Mouse (Mus musculus) forebrain, embryonic 13.5 days (tissue): ENCODE data around the gene Fn1. TPM values are rescaled to one million over a fixed set of nuclear protein-coding genes. Genes with fewer than 3 reads are reported as not detected.

Source experiments
- ATAC-seq: fragments of 200-750 bp; cut with Nextera tagmentation; 2 replicates; pipeline ENCODE4 v1.8.0; 2017
- H3K27ac ChIP-seq: fragments of 300-500 bp; sonication (generic); 2 replicates; pipeline ENCODE4 v1.5.1; 2015; ENCODE audit warnings: inconsistent platforms, mild to moderate bottlenecking, moderate library complexity
- H3K27me3 ChIP-seq: fragments of 300-500 bp; sonication (generic); 2 replicates; pipeline ENCODE4 v1.6.1; 2015; ENCODE audit warnings: mild to moderate bottlenecking, inconsistent platforms
- H3K36me3 ChIP-seq: fragments of 300-500 bp; sonication (generic); 2 replicates; pipeline ENCODE4 v1.6.1; 2015; ENCODE audit warnings: mild to moderate bottlenecking, inconsistent platforms; ENCODE audit not compliant: poor library complexity, severe bottlenecking
- H3K4me1 ChIP-seq: fragments of 300-500 bp; sonication (generic); 2 replicates; pipeline ENCODE4 v1.6.1; 2015; ENCODE audit warnings: inconsistent platforms
- H3K4me2 ChIP-seq: fragments of 300-500 bp; sonication (generic); 2 replicates; pipeline ENCODE4 v1.6.1; 2015; ENCODE audit warnings: inconsistent platforms, mild to moderate bottlenecking, moderate library complexity
- H3K4me3 ChIP-seq: fragments of 300-500 bp; sonication (generic); 2 replicates; pipeline ENCODE4 v1.5.1; 2015; ENCODE audit warnings: mild to moderate bottlenecking, inconsistent platforms
- H3K9ac ChIP-seq: fragments of 300-500 bp; sonication (generic); 2 replicates; pipeline ENCODE4 v1.6.1; 2015; ENCODE audit warnings: mild to moderate bottlenecking, inconsistent platforms
- H3K9me3 ChIP-seq: fragments of 300-500 bp; sonication (generic); replicated peaks from 2 replicates; pipeline ENCODE4 v1.6.1; 2016; ENCODE audit warnings: inconsistent platforms
- WGBS: fragments of 180-500 bp; shearing (Covaris S2); methylation state at CpG from one replicate; pipeline ENCODE4 v1.1.7; 2015; 5-methylcytosine and 5-hydroxymethylcytosine counted together
- polyA plus RNA-seq: library from polyadenylated mRNA; unstranded; fragments of >200 nt; fragmentation: Nextera tagmentation; extraction: Ambion mirVana; gene quantifications from 2 replicates; pipeline ENCODE4 v1.2.1, GENCODE M21; 2015

Fn1 gene
- polyA plus RNA-seq, 1 experiment from 2014 or later = 31.2 TPM

DNA sequence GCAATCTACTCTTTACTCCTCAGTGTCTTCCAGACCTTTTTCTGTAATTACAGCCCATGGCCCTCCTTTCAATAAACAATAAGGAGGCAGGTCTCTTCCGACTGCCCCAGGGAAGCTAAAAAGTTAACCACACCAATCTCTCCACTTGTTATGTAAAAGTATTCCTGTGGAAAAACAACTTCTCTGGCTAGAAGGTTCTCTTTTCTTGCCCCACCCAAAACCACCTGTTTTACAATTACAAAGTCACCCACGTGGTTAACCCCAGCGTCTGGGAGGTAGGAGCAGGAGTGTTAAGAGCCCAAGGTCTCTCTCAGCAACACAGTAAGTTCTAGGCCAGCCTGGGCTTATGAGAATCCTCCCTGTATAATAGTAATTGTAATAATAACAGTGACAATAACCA is 7.0 kb downstream of the Fn1 start:
- no peaks in the 10 kb centered on the region for H3K27me3 ChIP-seq
- no peak overlapping the region for H3K27ac ChIP-seq
- H3K4me3 ChIP-seq = no peak overlapping the region
- no peak for ATAC-seq
- H3K4me1 ChIP-seq = peaks cover 3% of the 10 kb centered on the region
- H3K9me3 ChIP-seq = no peaks in the 10 kb centered on the region
- H3K9ac ChIP-seq = no peak overlapping the region
- H3K36me3 ChIP-seq = peaks cover 53% of the 10 kb centered on the region
- no peak overlapping the region for H3K4me2 ChIP-seq
- 63% methylated on average over 3 of the region's 3 CpGs for WGBS

GRCm38 (mm10) chr1:71645466-71645865 is 7.5 kb downstream of the Fn1 start:
- Histone ChIP-seq H3K36me3 (peaks cover 58% of the 10 kb centered on the region), H3K27ac (no peak overlapping the region), H3K27me3 (no peaks in the 10 kb centered on the region), H3K9ac (no peak overlapping the region), H3K4me2 (no peak overlapping the region), H3K9me3 (no peaks in the 10 kb centered on the region), H3K4me1 (no peaks in the 10 kb centered on the region), H3K4me3 (no peak overlapping the region)
- no peak for ATAC-seq
- WGBS = 97% methylated on average over 13 of the region's 13 CpGs

DNA sequence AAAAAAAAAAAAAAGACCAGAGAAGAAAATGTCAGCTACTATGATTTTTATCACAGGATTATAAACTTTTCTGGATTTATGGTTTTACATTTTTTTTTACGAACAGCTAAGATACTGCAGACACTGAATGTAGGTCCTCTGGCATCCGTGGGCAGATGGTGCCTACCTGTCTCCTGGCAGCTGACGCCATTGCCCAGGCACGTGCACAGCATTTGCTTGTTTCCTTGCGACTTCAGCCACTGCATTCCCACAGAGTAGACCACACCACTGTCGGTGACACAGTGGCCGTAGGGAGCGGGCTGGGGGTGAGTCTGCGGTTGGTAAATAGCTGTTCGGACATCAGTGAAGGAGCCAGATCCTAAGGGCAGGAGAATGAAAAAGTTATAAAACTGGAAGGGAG is 10.2 kb downstream of the Fn1 start:
- H3K4me1 ChIP-seq = no peaks in the 10 kb centered on the region
- ATAC-seq = no peak
- 95% methylated on average over 10 of the region's 10 CpGs for whole genome bisulfite sequencing
- H3K4me2 ChIP-seq = no peak overlapping the region
- H3K36me3 ChIP-seq = peaks cover 68% of the 10 kb centered on the region
- H3K27me3 ChIP-seq = no peaks in the 10 kb centered on the region
- H3K9ac ChIP-seq = no peak overlapping the region
- H3K9me3 ChIP-seq = no peaks in the 10 kb centered on the region
- H3K4me3 ChIP-seq = no peak overlapping the region
- H3K27ac ChIP-seq = no peak overlapping the region

GRCm38 (mm10) chr1:71641206-71641605 is 11.8 kb downstream of the Fn1 start:
- no peak overlapping the region for H3K4me2 ChIP-seq
- no peaks in the 10 kb centered on the region for H3K9me3 ChIP-seq
- no peaks in the 10 kb centered on the region for H3K4me1 ChIP-seq
- no peak overlapping the region for H3K27ac ChIP-seq
- H3K27me3 ChIP-seq = no peaks in the 10 kb centered on the region
- H3K4me3 ChIP-seq = no peak overlapping the region
- no peak overlapping the region for H3K9ac ChIP-seq
- peaks cover 73% of the 10 kb centered on the region for H3K36me3 ChIP-seq
- ATAC-seq = no peak
- WGBS = 88% methylated on average over 11 of the region's 11 CpGs

DNA sequence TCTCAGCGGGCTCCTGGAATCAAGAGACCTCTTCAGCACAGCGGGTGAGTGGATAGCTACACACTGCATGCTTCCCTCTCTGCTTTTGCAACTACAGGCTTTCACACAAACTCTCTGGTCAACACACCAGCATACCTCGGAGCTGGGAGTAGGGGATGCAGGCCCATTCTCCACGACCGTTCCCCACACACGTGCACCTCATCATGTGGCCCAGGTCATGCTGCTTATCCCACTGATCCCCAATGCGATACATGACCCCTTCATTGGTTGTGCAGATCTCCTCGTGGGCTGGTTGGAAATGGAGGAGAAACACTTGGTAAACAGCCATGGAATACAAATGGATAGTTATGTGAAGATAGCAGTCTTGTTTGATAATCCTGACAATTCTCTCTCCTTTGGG is 12.8 kb downstream of the Fn1 start:
- Histone ChIP-seq H3K27me3 (no peaks in the 10 kb centered on the region), H3K4me2 (no peak overlapping the region), H3K9me3 (no peaks in the 10 kb centered on the region), H3K36me3 (peaks cover 76% of the 10 kb centered on the region), H3K27ac (no peak overlapping the region), H3K4me3 (no peak overlapping the region), H3K4me1 (no peaks in the 10 kb centered on the region), H3K9ac (no peak overlapping the region)
- no peak for ATAC-seq
- 94% methylated on average over 8 of the region's 8 CpGs for WGBS

DNA sequence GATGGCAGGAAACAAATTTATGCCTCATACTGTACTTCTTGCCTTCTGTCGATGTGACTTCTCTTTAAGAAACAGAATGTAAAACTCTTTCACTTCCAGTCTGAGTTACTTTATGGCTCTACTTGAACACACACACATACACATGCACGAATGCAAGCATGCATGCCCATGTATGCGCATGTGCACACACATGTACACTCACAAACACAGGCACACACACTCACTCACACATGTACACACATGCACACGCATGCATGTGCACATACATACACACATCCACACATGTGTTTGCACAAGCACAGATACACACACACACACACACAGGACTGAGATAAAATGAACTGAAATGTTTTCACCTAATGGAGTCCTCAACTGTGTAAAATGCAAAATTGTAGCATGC is 16.3 kb downstream of the Fn1 start:
- Histone ChIP-seq H3K4me2 (no peak overlapping the region), H3K9me3 (no peaks in the 10 kb centered on the region), H3K27ac (no peak overlapping the region), H3K9ac (no peak overlapping the region), H3K27me3 (no peaks in the 10 kb centered on the region), H3K36me3 (peaks cover 51% of the 10 kb centered on the region), H3K4me3 (no peak overlapping the region), H3K4me1 (no peaks in the 10 kb centered on the region)
- WGBS = 97% methylated on average over 4 of the region's 4 CpGs
- no peak for ATAC-seq

DNA sequence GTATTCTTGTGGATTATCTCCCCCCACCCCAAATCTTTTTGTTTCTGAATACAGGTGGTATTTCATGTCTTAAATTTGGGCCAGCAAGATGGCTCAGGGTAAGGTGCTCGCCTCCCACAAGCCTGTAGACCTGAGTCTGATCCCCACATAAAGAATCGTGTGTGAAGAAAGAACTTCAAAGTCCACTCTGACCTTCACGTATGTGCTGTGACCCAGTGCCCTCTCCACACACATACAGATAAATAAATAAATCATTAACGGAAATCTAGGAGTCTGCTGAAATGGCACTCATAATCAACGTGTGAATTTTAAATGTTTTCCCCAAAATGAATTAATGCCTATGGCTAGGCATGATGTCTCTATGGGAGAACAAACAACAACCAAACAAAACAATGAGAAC is 16.9 kb downstream of the Fn1 start:
- Histone ChIP-seq H3K9me3 (no peaks in the 10 kb centered on the region), H3K27ac (no peak overlapping the region), H3K36me3 (peaks cover 46% of the 10 kb centered on the region), H3K9ac (no peak overlapping the region), H3K4me3 (no peak overlapping the region), H3K4me2 (no peak overlapping the region), H3K4me1 (no peaks in the 10 kb centered on the region), H3K27me3 (no peaks in the 10 kb centered on the region)
- ATAC-seq = no peak
- 94% methylated on average over 5 of the region's 5 CpGs for WGBS

- ATAC-seq = no peak
- 93% methylated on average over 10 of the region's 10 CpGs for WGBS
- Histone ChIP-seq H3K4me2 (no peak overlapping the region), H3K27ac (no peak overlapping the region), H3K9ac (no peak overlapping the region), H3K36me3 (peaks cover 41% of the 10 kb centered on the region), H3K4me1 (no peaks in the 10 kb centered on the region), H3K27me3 (no peaks in the 10 kb centered on the region), H3K9me3 (no peaks in the 10 kb centered on the region), H3K4me3 (no peak overlapping the region)
Observed at GRCm38 (mm10) chr1:71635101-71636014, 17.6 kb downstream of the Fn1 start.

GRCm38 (mm10) chr1:71634471-71634981 is 18.5 kb downstream of the Fn1 start:
- H3K9me3 ChIP-seq = no peaks in the 10 kb centered on the region
- ATAC-seq = no peak
- no peaks in the 10 kb centered on the region for H3K27me3 ChIP-seq
- H3K9ac ChIP-seq = no peak overlapping the region
- H3K4me2 ChIP-seq = no peak overlapping the region
- WGBS = 94% methylated on average over 6 of the region's 6 CpGs
- no peak overlapping the region for H3K27ac ChIP-seq
- no peaks in the 10 kb centered on the region for H3K4me1 ChIP-seq
- H3K4me3 ChIP-seq = no peak overlapping the region
- H3K36me3 ChIP-seq = peaks cover 42% of the 10 kb centered on the region

DNA sequence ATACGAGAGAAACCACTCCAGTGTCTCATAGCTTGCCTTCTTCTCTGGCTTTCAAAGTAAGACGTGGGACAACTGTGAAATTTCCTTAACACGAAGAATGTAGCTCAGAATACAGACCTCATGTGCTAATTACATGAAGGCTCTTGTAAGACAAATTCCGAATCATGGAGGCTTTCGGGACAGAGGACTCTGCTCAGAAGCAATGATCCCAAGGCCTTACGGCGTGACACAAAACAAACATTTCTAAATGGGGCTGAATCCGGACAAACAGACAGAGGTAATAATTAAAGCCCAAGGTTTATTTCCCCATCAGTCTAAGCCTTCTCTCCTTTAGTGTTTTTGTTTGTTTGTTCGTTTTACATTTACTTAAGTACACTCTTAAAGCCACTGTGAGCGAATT is 20.6 kb downstream of the Fn1 start:
- 93% methylated on average over 10 of the region's 10 CpGs for WGBS

DNA sequence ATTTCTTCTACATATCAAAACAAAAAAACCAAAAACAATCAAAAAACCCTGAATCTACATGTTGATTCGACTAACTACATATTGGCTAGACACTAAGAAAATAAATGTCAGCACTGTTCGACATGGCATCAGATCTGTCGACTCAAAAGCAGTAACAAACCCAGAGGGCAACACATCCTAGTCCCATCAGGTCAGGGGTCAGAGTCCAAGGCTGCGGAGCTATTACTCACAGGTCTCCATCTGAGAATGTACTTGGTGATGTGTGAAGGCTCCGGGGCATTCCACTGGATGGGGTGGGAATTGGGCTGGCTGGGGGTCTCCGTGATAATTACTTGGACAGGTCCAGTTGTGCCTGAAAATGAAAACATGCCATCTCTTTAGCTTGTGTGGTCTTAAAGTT is 21.2 kb downstream of the Fn1 start:
- H3K27me3 ChIP-seq = no peaks in the 10 kb centered on the region
- H3K36me3 ChIP-seq = peaks cover 51% of the 10 kb centered on the region
- H3K4me1 ChIP-seq = no peaks in the 10 kb centered on the region
- H3K9me3 ChIP-seq = no peaks in the 10 kb centered on the region
- WGBS = 90% methylated on average over 6 of the region's 6 CpGs
- H3K4me2 ChIP-seq = no peak overlapping the region
- H3K9ac ChIP-seq = no peak overlapping the region
- no peak overlapping the region for H3K4me3 ChIP-seq
- ATAC-seq = no peak
- H3K27ac ChIP-seq = no peak overlapping the region

More for the DNA sequence above, 20.6 kb downstream of the Fn1 start:
- H3K4me1 ChIP-seq = no peaks in the 10 kb centered on the region
- ATAC-seq = no peak
- H3K4me3 ChIP-seq = no peak overlapping the region
- H3K36me3 ChIP-seq = peaks cover 50% of the 10 kb centered on the region
- H3K9ac ChIP-seq = no peak overlapping the region
- no peaks in the 10 kb centered on the region for H3K27me3 ChIP-seq
- no peaks in the 10 kb centered on the region for H3K9me3 ChIP-seq
- no peak overlapping the region for H3K27ac ChIP-seq
- H3K4me2 ChIP-seq = no peak overlapping the region

DNA sequence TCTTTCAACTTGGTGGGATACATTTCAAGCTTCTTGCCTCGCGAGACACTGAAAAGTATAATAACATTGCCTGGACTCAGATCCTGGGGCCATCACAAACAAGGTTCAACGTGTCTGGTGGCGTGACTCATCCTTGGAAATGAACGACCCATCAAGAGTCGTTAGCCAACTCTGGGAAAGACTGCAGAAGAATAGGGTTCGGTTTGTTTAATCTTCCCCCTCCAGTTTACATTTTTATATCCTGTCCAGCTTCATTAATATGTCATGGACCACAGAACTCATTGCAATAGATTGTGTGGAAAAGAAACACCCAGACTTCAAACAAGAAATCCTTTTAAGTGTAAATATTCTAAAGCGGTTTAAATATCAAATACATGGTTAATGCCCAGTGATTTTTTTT is 22.8 kb downstream of the Fn1 start:
- no peak for ATAC-seq
- 79% methylated on average over 8 of the region's 8 CpGs for WGBS
- Histone ChIP-seq H3K4me1 (no peaks in the 10 kb centered on the region), H3K9ac (no peak overlapping the region), H3K36me3 (peaks cover 49% of the 10 kb centered on the region), H3K4me3 (no peak overlapping the region), H3K27ac (no peak overlapping the region), H3K9me3 (no peaks in the 10 kb centered on the region), H3K4me2 (no peak overlapping the region), H3K27me3 (no peaks in the 10 kb centered on the region)

DNA sequence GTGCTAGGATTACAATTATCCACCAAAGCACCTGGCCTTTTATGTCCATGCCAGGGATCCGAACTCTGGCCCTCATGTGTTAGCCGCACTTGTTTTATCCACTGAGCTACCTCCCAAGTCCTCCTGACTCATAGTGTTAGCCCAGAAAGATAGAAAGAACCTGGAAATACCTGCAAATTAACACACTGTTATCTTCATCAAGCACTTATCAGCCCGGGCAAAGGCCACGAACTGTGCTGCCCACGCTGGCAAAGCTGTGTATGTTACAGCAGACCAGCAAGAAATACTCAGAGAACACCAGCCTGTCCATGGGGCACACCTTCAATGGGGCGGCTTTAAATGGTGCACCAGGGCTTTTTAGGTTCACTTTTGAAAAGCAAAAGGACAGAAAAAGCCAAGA is 29.4 kb downstream of the Fn1 start:
- Histone ChIP-seq H3K36me3 (peaks cover 55% of the 10 kb centered on the region), H3K27me3 (0 out of 2 replicates have a peak, but pooled peaks cover 2% of the 10 kb centered on the region), H3K4me3 (no peak overlapping the region), H3K9ac (no peak overlapping the region), H3K4me2 (no peak overlapping the region), H3K27ac (no peak overlapping the region), H3K4me1 (no peaks in the 10 kb centered on the region), H3K9me3 (no peaks in the 10 kb centered on the region)
- 97% methylated on average over 6 of the region's 6 CpGs for WGBS
- no peak for ATAC-seq
